Mouse (Mus musculus): ENCODE results near the gene Filip1l.

Gene Filip1l

DNA sequence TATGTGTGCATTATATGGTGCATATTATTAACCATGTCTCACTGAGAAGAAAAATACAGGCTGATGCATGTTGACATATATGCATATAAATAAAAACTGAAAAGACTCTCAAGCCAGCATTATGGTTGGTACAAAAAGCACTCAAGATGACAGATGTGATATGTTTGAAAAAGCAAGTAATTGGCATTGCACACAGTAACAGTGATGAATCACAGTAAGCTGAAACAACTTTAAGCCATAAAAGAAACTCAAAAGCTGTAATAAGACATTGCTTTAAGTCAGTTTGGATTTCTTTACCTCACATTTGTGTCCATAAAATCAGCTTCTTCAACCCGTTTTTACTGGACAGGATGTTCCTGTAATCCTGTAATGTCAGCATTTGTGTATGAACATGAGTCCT lies 211.9 kb downstream of the Filip1l start:
- in situ Hi-C loops (cut with MboI, MseI): no loop called here

DNA sequence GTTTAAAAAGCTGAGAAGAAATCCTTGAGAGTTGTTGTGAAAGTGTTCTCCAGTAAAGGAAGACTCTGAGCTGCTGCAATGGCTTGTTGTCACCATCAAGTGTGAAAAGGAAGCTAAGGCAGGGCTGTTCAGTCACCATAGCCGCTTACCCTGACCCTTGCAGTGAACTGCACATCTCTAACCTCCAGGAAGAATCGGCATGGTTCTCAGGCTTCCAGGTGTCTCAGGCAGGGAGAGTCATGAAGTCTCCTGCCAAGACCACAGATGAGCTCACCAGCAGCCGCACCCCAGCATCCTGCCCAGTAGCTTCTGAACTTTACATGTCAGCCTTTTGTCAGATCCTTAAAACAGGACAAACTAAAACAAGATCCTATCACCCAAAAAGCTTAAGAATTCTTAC lies 213.3 kb downstream of the Filip1l start:
- in situ Hi-C loops (cut with MboI, MseI): no loop called here

GRCm38 (mm10) chr16:57568648-57569404 lies 215.9 kb downstream of the Filip1l start:
- in situ Hi-C loops (cut with MboI, MseI): no loop called here

- in situ Hi-C loops (cut with MboI, MseI): no loop called here
These were observed 218.0 kb downstream of the Filip1l start for GRCm38 (mm10) chr16:57570789-57571311.

GRCm38 (mm10) chr16:57573831-57574230 lies 220.9 kb downstream of the Filip1l start:
- in situ Hi-C loops (cut with MboI, MseI): no loop called here

DNA sequence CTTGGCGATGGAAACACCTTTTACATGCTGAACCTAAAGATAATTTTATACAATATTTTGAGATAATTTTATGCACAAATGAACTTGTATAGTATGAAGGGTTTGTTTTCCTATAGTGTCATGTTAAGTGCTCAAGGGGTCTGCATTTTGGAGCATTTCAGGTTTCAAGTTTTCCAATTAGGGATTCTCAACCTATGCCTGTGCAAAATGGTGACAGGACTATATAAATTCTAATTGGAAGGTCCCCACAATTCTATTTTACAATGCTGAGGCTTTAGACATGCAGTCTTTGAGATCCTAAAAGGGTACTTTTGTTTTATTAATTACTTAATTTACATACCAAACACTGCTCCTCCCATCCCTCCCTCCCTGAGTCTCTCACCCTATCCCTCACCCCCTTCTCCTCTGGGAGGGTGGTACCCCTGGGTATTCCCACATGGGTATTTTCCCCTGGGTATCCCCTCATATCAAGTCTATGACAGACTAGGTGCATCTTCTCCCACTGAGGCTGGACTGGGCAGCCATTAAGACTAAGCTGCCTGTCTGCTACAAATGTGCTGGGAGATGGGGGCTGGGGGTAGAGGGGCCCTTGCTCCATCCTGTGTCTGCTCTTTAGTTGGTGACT lies 223.0 kb downstream of the Filip1l start:
- in situ Hi-C loops (cut with MboI, MseI): no loop called here

GRCm38 (mm10) chr16:57577519-57577918 lies 224.6 kb downstream of the Filip1l start:
- in situ Hi-C loops (cut with MboI, MseI): no loop called here

DNA sequence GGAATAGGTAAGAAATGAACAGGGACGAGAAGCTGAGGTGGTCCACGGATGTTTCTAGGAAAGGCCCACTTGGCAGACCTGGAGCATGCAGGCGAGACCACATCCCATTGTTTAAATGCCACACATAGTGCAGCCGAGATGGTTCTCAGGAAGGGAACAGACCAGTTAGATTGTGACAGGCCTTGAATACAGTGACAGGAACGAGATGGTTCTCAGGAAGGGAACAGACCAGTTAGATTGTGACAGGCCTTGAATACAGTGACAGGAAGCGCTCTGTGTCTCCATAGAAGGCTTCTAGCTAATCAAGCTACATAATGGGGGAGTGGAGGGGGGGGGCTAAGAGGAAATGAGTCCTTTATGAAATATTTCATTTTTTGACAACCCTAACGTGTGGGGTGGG lies 227.1 kb downstream of the Filip1l start:
- in situ Hi-C loops (cut with MboI, MseI): no loop called here

- in situ Hi-C loops (cut with MboI, MseI): no loop called here
These were observed 229.1 kb downstream of the Filip1l start for GRCm38 (mm10) chr16:57582008-57582407.

- in situ Hi-C loops (cut with MboI, MseI): no loop called here
These were observed 232.3 kb downstream of the Filip1l start for GRCm38 (mm10) chr16:57585201-57585600.

DNA sequence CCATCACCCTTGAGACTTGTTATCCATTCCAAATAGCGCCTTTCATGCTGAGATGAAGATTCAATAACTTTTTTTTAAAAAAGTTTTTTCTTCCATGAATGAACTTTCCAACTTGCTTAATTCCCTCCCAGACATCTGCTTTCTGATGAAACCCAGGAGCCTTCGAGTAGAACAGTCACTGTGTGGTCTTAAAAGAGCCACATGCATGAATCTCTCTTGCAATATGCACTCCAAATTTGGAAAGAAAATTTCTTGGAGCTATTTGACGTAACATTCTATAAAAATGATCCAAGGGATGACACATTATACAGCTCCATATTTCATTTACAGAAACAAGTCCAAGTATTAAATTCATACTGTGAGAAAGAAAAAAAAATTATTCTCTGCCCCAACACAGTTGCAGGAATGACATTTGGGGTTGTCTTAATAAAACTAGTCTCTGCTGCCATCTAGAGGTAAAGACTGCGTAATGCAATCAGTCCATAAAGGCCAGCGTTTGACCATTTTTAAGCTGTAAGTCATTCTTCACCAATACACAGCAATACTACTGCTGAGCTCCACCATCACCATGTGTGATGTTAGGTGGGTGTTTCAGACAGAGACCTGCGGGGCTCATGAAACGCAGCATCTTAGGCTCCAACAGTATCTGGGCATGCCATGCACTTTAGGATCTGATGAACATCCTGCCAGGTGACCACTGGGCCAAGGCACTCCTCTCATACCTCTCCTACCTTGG lies 240.7 kb downstream of the Filip1l start:
- in situ Hi-C loops (cut with MboI, MseI): no loop called here

DNA sequence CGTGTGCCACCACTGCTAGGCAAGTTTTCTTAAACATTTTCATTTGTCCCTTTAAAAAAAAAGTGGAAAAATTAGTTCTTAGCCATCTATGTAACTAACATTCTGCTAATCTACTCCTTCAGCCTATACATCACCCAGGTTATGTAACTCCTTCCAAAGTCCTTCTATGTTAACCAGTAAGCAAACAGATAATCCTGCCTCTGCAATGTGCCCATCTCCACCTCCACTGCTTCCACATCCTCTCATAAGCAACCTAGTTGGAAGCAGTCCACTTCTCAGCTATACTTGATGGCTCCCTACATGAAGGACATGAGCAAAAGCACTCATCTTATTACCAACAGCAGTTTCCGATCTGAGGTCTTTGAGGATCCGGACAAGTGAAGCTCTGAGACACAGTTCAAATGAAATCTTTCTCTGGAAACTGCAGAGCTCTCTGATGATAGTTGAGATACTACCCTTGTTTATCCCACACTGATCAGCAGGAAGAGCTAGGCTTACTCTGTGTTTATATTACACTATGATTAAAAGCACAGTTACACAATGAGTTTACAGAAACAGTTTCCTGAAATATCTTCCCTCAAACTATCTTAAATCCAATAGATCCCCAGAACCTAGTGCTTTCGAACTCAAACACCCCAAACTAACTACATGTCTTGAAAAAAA lies 244.5 kb downstream of the Filip1l start:
- in situ Hi-C loops (cut with MboI, MseI): loop anchor here (5.0 kb wide), 1 partner anchor 350 kb away; no protein-coding TSS in a partner anchor

DNA sequence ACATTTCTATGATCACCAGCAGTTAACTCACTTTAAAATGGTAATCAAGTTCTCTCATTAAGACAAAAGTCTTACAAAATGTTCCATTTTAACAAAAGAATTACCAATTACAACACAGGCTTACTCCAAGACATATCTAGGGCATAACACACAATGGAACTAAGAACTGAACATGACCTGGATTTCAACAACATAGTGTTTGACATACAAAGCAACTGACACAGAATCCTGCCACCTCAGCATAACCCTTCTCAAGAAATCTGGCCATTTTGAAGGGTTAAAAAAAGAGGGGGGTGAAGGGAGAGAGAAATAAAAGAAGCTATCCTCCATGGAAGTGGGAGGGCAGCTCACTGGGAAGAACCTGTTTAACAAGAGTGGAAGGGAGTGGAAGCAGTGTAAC lies 248.1 kb downstream of the Filip1l start:
- in situ Hi-C loops (cut with MboI, MseI): loop anchor here (25.0 kb wide), 2 partner anchors 889 to 1061 kb away; partner anchors contain the start of genes Cpox and Tfg

DNA sequence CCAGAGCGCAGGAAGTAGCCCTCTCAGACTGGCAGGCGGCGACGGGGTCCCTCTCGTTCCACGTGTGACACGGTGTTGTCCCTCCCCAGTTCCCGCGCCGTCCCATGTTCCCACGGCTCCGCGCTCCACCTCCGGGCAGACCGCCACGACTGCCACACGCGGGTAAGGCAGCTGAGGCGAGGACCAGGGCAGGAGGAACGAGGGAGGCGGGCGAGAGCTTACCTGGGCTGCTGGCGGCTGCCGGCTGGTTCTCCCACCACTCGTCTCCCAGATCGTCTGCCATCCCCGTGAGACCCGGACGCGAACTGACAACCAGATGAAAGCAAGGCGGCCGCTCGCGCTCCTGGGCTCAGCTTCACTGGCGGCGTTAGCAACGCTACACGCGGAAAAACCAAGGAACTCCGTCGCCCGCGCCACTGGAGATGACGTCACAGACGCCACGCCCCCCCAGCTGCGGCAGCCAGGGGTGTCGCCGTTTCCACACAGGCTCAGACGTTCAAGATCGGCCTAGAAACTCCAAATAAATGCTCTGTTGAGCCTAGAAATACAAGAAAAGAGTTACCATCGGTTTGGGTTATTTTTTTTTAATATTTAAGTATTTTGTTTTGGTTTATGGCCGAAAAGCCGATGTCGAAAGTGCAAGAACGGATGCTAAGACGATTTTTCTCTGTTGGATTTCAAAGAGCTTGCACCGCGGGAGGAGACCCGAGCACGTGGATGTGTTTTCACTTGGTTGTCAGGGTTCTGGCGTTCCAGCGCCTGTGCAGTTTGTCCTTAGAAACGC lies 253.7 kb downstream of the Filip1l start, which contains the start of gene Cmss1:
Gene Cmss1 (minus strand): TSS at position 421 of the 784 bp plus-strand sequence.
- in situ Hi-C loops (cut with MboI, MseI): loop anchor here (25.0 kb wide), 2 partner anchors 894 to 1056 kb away; partner anchors contain the start of genes Cpox and Tfg

- in situ Hi-C loops (cut with MboI, MseI): loop anchor here (25.0 kb wide), 2 partner anchors 899 to 1051 kb away; partner anchors contain the start of genes Cpox and Tfg
These were observed 258.9 kb downstream of the Filip1l start for GRCm38 (mm10) chr16:57611768-57612167.
